Mouse (Mus musculus) layer of hippocampus, postnatal 36 days (tissue): Measurements from ENCODE around the gene Rab7. TPM values are rescaled to one million over a fixed set of nuclear protein-coding genes. Genes with fewer than 3 reads are reported as not detected.
"Not testable (repeated sequence)": the region's sequence is repeated elsewhere in the genome, so short reads cannot be mapped to it uniquely, and the experiment has no call there.

Experiments used
- DNase-seq, 2 experiments: peaks; one replicate each; pipeline ENCODE4 v3.0.0; 2022
- total RNA-seq, 2 experiments: library from RNA; stranded (reverse); gene quantifications; 2 replicates each; pipeline ENCODE4 v1.2.3; 2021

Rab7 gene
- total RNA-seq, 2 experiments from 2014 or later = 312 to 316 TPM

GRCm38 (mm10) chr6:88053228-88054080 lies 8.4 kb upstream of the Rab7 start:
- DNase-seq = no peak

GRCm38 (mm10) chr6:88051206-88051605 lies 6.1 kb upstream of the Rab7 start:
- DNase-seq = no peak

- DNase-seq = no peak
These were observed 3.9 kb upstream of the Rab7 start for GRCm38 (mm10) chr6:88049008-88049407.

GRCm38 (mm10) chr6:88047853-88048252 lies 2.8 kb upstream of the Rab7 start:
- no peak for DNase-seq

- no peak for DNase-seq
These were observed 316 bp upstream of the Rab7 start for GRCm38 (mm10) chr6:88045406-88045766.

GRCm38 (mm10) chr6:88044234-88044576 lies 865 bp downstream of the Rab7 start:
- no peak for DNase-seq

GRCm38 (mm10) chr6:88042336-88042735 lies 2.7 kb downstream of the Rab7 start:
- DNase-seq = no peak

- peak in 1 of 2 experiments; percentile 9 for DNase-seq
These were observed 3.8 kb downstream of the Rab7 start for GRCm38 (mm10) chr6:88041221-88041620.

GRCm38 (mm10) chr6:88039426-88039825 lies 5.6 kb downstream of the Rab7 start:
- no peak for DNase-seq

GRCm38 (mm10) chr6:88037471-88038045 lies 7.5 kb downstream of the Rab7 start:
- DNase-seq = peak; percentile 24 to 29

GRCm38 (mm10) chr6:88033504-88033903 lies 11.6 kb downstream of the Rab7 start:
- no peak for DNase-seq

- DNase-seq = no peak
These were observed 14.6 kb downstream of the Rab7 start for GRCm38 (mm10) chr6:88030432-88030831.

- DNase-seq = peak; percentile 29 to 34
These were observed 17.7 kb downstream of the Rab7 start for GRCm38 (mm10) chr6:88027390-88027789.

- no peak for DNase-seq
These were observed 21.7 kb downstream of the Rab7 start for GRCm38 (mm10) chr6:88023316-88023890.

- no peak for DNase-seq
These were observed 25.9 kb downstream of the Rab7 start for GRCm38 (mm10) chr6:88019154-88019553.

- no peak for DNase-seq
These were observed 27.2 kb downstream of the Rab7 start for GRCm38 (mm10) chr6:88017821-88018220.

- no peak for DNase-seq
These were observed 29.3 kb downstream of the Rab7 start for GRCm38 (mm10) chr6:88015797-88016196.

GRCm38 (mm10) chr6:88013456-88013855 lies 31.6 kb downstream of the Rab7 start:
- no peak for DNase-seq

- DNase-seq = no peak
These were observed 32.5 kb downstream of the Rab7 start for GRCm38 (mm10) chr6:88012601-88013000.

GRCm38 (mm10) chr6:88011106-88011505 lies 34.0 kb downstream of the Rab7 start:
- DNase-seq = not testable (repeated sequence)

- DNase-seq = no peak
These were observed 35.9 kb downstream of the Rab7 start for GRCm38 (mm10) chr6:88009209-88009608.

- not testable (repeated sequence) for DNase-seq
These were observed 40.3 kb downstream of the Rab7 start for GRCm38 (mm10) chr6:88004773-88005172.

GRCm38 (mm10) chr6:88003439-88003838 lies 41.6 kb downstream of the Rab7 start:
- DNase-seq = no peak

- DNase-seq = no peak
These were observed 46.7 kb downstream of the Rab7 start for GRCm38 (mm10) chr6:87998358-87998757.
